Mouse (Mus musculus): ENCODE results near the gene Gm10553. TPM values are rescaled to one million over a fixed set of nuclear protein-coding genes. Genes with fewer than 3 reads are reported as not detected.

Gene Gm10553
- not detected in 2 replicates for polyA plus RNA-seq (2012; rRNA removed)

GRCm38 (mm10) chr1:85099864-85100263 is at the start of gene Gm10553:
Gene Gm10553 (plus strand): TSS chr1:85100164.

GRCm38 (mm10) chr1:85109753-85110152 is 9.8 kb downstream of the Gm10553 start, which contains the start of gene A530032D15Rik:
Gene A530032D15Rik (minus strand): TSS chr1:85109853.

Other genes starting within 250 kb of the Gm10553 start
- 8.9 and 9.7 TPM in 2 replicates for gene Slc16a14, start 165.0 kb upstream of the Gm10553 start, polyA plus RNA-seq (2012; rRNA removed)
- gene A530032D15Rik, start 9.7 kb downstream of the Gm10553 start, polyA plus RNA-seq (2012; rRNA removed): not detected in 2 replicates
- 0.13 and 3.1 TPM in 2 replicates for gene C130026I21Rik, start 170.4 kb downstream of the Gm10553 start, polyA plus RNA-seq (2012; rRNA removed)